Mouse (Mus musculus): ENCODE results near the gene Hist1h2bh. TPM values are rescaled to one million over a fixed set of nuclear protein-coding genes. Genes with fewer than 3 reads are reported as not detected.
A peak's percentile ranks its signal among the peaks of the same experiment; 100 is the strongest.

Hist1h2bh gene
- polyA plus RNA-seq, 1 experiment from 2014 or later = 0.69 TPM

- H3K27ac ChIP-seq = no peak overlapping the region
- no peaks in the 10 kb centered on the region for H3K9me3 ChIP-seq (replicated peaks)
- 92% methylated on average over 1 of the region's 1 CpGs for WGBS
- peaks cover 20% of the 10 kb centered on the region for H3K4me1 ChIP-seq
- no peaks in the 10 kb centered on the region for H3K36me3 ChIP-seq
- H3K4me3 ChIP-seq = no peak overlapping the region
- no peaks in the 10 kb centered on the region for H3K27me3 ChIP-seq (ENCODE audit: low read depth, poor library complexity, severe bottlenecking)
- no peak for DNase-seq (ENCODE audit: low spot score)
Measured at GRCm38 (mm10) chr13:23513517-23513916, 29.7 kb downstream of the Hist1h2bh start.

DNA sequence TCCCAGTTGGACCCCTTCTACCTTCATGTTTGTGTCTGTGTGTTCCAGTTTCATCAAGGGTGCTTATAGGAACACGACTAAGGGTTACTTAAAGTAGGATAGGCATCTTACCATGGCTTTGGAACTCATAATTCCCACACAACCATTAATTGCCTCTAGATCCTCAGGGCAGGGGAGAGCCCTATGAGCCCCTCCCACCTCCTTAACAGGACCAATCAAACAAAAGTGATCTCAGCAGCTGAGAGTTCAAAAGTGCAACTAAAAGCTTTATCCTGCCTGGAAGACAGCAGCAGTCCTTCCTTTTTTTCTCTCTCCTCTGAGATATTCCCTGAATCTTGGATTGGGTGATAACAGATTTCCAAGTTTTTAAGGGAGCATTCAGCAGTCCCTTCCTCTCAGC lies 33.1 kb downstream of the Hist1h2bh start:
- H3K36me3 ChIP-seq = no peaks in the 10 kb centered on the region
- no peaks in the 10 kb centered on the region for H3K27me3 ChIP-seq (ENCODE audit: low read depth, poor library complexity, severe bottlenecking)
- WGBS = 37% methylated on average over 1 of the region's 1 CpGs
- DNase-seq (ENCODE audit: low spot score) = no peak
- H3K4me1 ChIP-seq = peaks cover 37% of the 10 kb centered on the region
- no peaks in the 10 kb centered on the region for H3K9me3 ChIP-seq (replicated peaks)
- H3K4me3 ChIP-seq = no peak overlapping the region
- no peak overlapping the region for H3K27ac ChIP-seq

- DNase-seq (ENCODE audit: low spot score) = peak; percentile 63
- Histone ChIP-seq H3K9me3 (replicated peaks) (no peaks in the 10 kb centered on the region), H3K4me3 (peak overlapping the region; percentile 58)
Measured at GRCm38 (mm10) chr13:23506819-23507515, 36.2 kb downstream of the Hist1h2bh start.

DNA sequence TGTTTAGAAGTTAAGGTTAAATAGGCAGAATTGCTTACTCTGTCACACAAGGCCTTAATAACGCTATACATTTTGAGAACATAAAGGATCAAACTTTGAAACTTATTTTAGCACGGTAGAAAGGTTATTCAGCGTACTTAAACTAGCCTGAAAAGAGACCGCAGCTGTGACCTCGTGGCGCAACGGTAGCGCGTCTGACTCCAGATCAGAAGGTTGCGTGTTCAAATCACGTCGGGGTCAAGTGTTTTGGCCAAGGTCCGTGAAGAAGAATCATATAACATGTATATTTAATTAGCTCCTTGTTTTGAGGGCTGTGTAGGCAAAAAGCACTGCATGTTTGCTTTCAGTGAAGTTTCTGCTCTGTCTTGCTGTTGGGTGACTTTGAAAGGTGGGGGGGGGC lies 36.8 kb downstream of the Hist1h2bh start:
- no peaks in the 10 kb centered on the region for H3K9me3 ChIP-seq (replicated peaks)
- peak overlapping the region; percentile 58 for H3K4me3 ChIP-seq
- DNase-seq (ENCODE audit: low spot score) = peak; percentile 77
- under 1% methylated on average over 13 of the region's 13 CpGs for WGBS
- no peaks in the 10 kb centered on the region for H3K36me3 ChIP-seq
- H3K27ac ChIP-seq = no peak overlapping the region
- H3K27me3 ChIP-seq (ENCODE audit: low read depth, poor library complexity, severe bottlenecking) = no peaks in the 10 kb centered on the region
- H3K4me1 ChIP-seq = peaks cover 54% of the 10 kb centered on the region

More at GRCm38 (mm10) chr13:23506819-23507515, 36.2 kb downstream of the Hist1h2bh start:
- 8% methylated on average over 14 of the region's 14 CpGs for WGBS
- H3K4me1 ChIP-seq = peaks cover 48% of the 10 kb centered on the region
- H3K27ac ChIP-seq = no peak overlapping the region; the same call in 1 of the 2 replicates
- no peaks in the 10 kb centered on the region for H3K36me3 ChIP-seq
- H3K27me3 ChIP-seq (ENCODE audit: low read depth, poor library complexity, severe bottlenecking) = no peaks in the 10 kb centered on the region

GRCm38 (mm10) chr13:23505662-23506345 lies 37.4 kb downstream of the Hist1h2bh start:
- Histone ChIP-seq H3K4me1 (peaks cover 56% of the 10 kb centered on the region), H3K9me3 (replicated peaks) (no peaks in the 10 kb centered on the region), H3K4me3 (peak overlapping the region; percentile 58), H3K27me3 (ENCODE audit: low read depth, poor library complexity, severe bottlenecking) (no peaks in the 10 kb centered on the region), H3K36me3 (no peaks in the 10 kb centered on the region), H3K27ac (peak overlapping the region; percentile 74)
- WGBS = 3% methylated on average over 14 of the region's 14 CpGs
- peak; percentile 65 for DNase-seq (ENCODE audit: low spot score)

GRCm38 (mm10) chr13:23503797-23504196 lies 39.4 kb downstream of the Hist1h2bh start:
- H3K9me3 ChIP-seq (replicated peaks) = no peaks in the 10 kb centered on the region
- H3K36me3 ChIP-seq = no peaks in the 10 kb centered on the region
- peaks cover 52% of the 10 kb centered on the region for H3K4me1 ChIP-seq
- no peaks in the 10 kb centered on the region for H3K27me3 ChIP-seq (ENCODE audit: low read depth, poor library complexity, severe bottlenecking)
- whole genome bisulfite sequencing = under 1% methylated on average over 9 of the region's 9 CpGs
- H3K27ac ChIP-seq = no peak overlapping the region
- H3K4me3 ChIP-seq = peak overlapping the region; percentile 34
- DNase-seq (ENCODE audit: low spot score) = peak; percentile 71

DNA sequence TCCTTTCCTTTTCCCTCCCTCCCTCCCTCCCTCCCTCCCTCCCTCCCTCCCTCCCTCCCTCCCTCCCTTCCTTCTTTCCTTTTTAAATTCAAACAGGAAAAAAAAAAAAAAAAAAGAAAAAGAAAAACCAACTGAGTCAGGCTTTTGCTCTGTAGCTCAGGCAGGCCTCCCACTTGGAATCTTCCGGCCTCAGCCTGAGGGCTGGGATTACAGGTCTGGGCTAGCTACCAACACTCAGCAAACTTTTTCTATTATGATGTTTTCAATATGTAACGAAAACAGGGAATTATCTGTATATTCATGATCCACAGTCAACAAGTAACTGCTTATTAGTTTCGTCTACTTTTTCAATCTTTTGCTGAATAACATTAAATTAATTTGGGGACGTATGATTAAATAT lies 40.3 kb downstream of the Hist1h2bh start:
- H3K4me1 ChIP-seq = peaks cover 53% of the 10 kb centered on the region
- H3K36me3 ChIP-seq = no peaks in the 10 kb centered on the region
- H3K27ac ChIP-seq = no peak overlapping the region
- WGBS = 47% methylated on average over 4 of the region's 4 CpGs
- no peak overlapping the region for H3K4me3 ChIP-seq
- H3K27me3 ChIP-seq (ENCODE audit: low read depth, poor library complexity, severe bottlenecking) = no peaks in the 10 kb centered on the region
- DNase-seq (ENCODE audit: low spot score) = no peak
- H3K9me3 ChIP-seq (replicated peaks) = no peaks in the 10 kb centered on the region

DNA sequence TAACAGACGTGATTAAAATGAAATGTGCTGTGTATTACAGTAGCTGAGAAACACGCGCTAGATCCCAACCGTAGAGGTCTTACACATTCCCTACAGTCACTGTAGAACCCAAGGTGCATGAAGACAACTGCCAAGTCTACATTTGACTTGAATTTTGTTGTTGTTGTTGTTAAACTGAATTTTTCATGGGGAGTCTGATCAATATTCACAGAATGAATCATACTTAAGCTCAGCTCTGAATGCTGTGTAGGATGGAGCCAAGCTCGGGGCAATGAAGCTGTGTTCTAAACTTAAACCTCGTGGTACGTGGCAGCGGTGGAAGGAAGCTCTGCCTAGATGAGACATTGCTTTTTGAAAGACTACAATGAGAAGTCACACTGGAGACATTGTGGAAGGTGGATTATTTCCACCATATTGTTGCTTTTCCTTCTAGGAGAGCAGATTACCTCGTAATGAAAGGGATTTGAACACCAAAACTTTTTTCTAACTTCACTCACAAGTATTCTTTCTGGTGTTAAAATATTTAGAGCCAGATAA lies 41.1 kb downstream of the Hist1h2bh start:
- DNase-seq (ENCODE audit: low spot score) = no peak
- Histone ChIP-seq H3K27me3 (ENCODE audit: low read depth, poor library complexity, severe bottlenecking) (no peaks in the 10 kb centered on the region), H3K4me3 (peak overlapping the region; percentile 44), H3K27ac (no peak overlapping the region), H3K4me1 (peaks cover 55% of the 10 kb centered on the region), H3K36me3 (no peaks in the 10 kb centered on the region), H3K9me3 (replicated peaks) (no peaks in the 10 kb centered on the region)
- WGBS = 38% methylated on average over 9 of the region's 9 CpGs

GRCm38 (mm10) chr13:23501511-23501910 lies 41.7 kb downstream of the Hist1h2bh start:
- no peak for DNase-seq (ENCODE audit: low spot score)
- 26% methylated on average over 5 of the region's 5 CpGs for whole genome bisulfite sequencing
- no peaks in the 10 kb centered on the region for H3K9me3 ChIP-seq (replicated peaks)
- H3K4me1 ChIP-seq = peaks cover 57% of the 10 kb centered on the region
- H3K36me3 ChIP-seq = no peaks in the 10 kb centered on the region
- H3K4me3 ChIP-seq = peak overlapping the region; percentile 44
- no peak overlapping the region for H3K27ac ChIP-seq
- H3K27me3 ChIP-seq (ENCODE audit: low read depth, poor library complexity, severe bottlenecking) = no peaks in the 10 kb centered on the region

GRCm38 (mm10) chr13:23500424-23501200 lies 42.6 kb downstream of the Hist1h2bh start:
- Histone ChIP-seq H3K4me3 (peak overlapping the region; percentile 44), H3K27me3 (ENCODE audit: low read depth, poor library complexity, severe bottlenecking) (no peaks in the 10 kb centered on the region), H3K4me1 (peaks cover 52% of the 10 kb centered on the region), H3K27ac (no peak overlapping the region), H3K9me3 (replicated peaks) (no peaks in the 10 kb centered on the region), H3K36me3 (no peaks in the 10 kb centered on the region)
- WGBS = under 1% methylated on average over 17 of the region's 17 CpGs
- DNase-seq (ENCODE audit: low spot score) = peak; percentile 84

DNA sequence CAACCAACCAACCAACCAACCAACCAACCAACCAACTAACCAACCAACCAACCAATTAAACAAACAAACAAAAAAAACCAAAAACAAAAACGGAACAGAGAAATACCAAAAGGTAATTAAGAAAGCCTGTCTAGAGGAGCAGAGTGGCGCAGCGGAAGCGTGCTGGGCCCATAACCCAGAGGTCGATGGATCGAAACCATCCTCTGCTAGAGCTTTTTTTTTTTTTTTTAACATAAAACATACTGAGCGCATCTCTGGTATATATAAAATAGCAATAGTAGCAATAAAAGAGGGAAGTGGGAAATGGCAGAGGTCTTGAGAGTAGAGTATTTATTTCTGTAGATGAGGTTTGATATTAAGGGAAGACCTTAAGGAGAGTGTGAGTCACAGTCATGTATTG lies 43.2 kb downstream of the Hist1h2bh start:
- DNase-seq (ENCODE audit: low spot score) = no peak
- Histone ChIP-seq H3K4me1 (peaks cover 45% of the 10 kb centered on the region), H3K9me3 (replicated peaks) (no peaks in the 10 kb centered on the region), H3K36me3 (no peaks in the 10 kb centered on the region), H3K27ac (no peak overlapping the region), H3K4me3 (no peak overlapping the region), H3K27me3 (ENCODE audit: low read depth, poor library complexity, severe bottlenecking) (no peaks in the 10 kb centered on the region)
- WGBS = 2% methylated on average over 7 of the region's 7 CpGs

- Histone ChIP-seq H3K27me3 (ENCODE audit: low read depth, poor library complexity, severe bottlenecking) (no peaks in the 10 kb centered on the region), H3K27ac (peak overlapping the region; percentile 79), H3K9me3 (replicated peaks) (no peaks in the 10 kb centered on the region), H3K4me3 (peak overlapping the region; percentile 52), H3K36me3 (no peaks in the 10 kb centered on the region), H3K4me1 (peaks cover 39% of the 10 kb centered on the region)
- WGBS = under 1% methylated on average over 10 of the region's 10 CpGs
- DNase-seq (ENCODE audit: low spot score) = peak; percentile 76
Measured at GRCm38 (mm10) chr13:23498653-23499052, 44.5 kb downstream of the Hist1h2bh start.
